Mouse (Mus musculus) heart, adult 9 months (tissue): ENCODE data around the gene Ilk.
"Not testable (repeated sequence)": the region's sequence is repeated elsewhere in the genome, so short reads cannot be mapped to it uniquely, and the experiment has no call there.

ENCODE experiments used
- DNase-seq, 2 experiments: peaks; one replicate each; pipeline ENCODE4 v3.0.0; 2022; ENCODE audit warnings: low spot score in 2 of 2

Ilk gene

GRCm38 (mm10) chr7:105743246-105743925 is 7.0 kb downstream of the Ilk start:
- DNase-seq, result not testable (repeated sequence)

- DNase-seq, result peak; percentile 85 to 86
Observed at GRCm38 (mm10) chr7:105743926-105744590, 7.7 kb downstream of the Ilk start, which contains the start of gene Taf10. Gene Taf10, minus strand, starts transcription at chr7:105744361.

DNA sequence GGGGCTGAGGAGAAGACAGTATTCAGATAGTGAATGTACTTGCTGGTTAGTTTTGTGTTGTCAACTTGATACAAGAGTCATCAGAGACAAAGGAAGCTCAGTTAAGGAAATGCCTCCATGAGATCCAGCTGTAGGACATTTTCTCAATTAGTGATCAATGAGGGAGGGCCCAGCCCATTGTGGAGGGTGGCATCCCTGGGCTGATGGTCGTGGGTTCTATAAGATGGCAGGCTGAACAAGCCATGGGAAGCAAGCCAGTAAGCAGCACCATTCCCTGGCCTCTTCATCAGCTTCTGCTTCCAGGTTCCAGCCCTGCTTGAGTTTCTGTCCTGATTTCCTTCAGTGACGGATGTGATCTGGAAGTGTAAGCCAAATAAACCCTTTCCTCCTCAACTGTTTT is 11.4 kb downstream of the Ilk start:
- DNase-seq, result no peak

DNA sequence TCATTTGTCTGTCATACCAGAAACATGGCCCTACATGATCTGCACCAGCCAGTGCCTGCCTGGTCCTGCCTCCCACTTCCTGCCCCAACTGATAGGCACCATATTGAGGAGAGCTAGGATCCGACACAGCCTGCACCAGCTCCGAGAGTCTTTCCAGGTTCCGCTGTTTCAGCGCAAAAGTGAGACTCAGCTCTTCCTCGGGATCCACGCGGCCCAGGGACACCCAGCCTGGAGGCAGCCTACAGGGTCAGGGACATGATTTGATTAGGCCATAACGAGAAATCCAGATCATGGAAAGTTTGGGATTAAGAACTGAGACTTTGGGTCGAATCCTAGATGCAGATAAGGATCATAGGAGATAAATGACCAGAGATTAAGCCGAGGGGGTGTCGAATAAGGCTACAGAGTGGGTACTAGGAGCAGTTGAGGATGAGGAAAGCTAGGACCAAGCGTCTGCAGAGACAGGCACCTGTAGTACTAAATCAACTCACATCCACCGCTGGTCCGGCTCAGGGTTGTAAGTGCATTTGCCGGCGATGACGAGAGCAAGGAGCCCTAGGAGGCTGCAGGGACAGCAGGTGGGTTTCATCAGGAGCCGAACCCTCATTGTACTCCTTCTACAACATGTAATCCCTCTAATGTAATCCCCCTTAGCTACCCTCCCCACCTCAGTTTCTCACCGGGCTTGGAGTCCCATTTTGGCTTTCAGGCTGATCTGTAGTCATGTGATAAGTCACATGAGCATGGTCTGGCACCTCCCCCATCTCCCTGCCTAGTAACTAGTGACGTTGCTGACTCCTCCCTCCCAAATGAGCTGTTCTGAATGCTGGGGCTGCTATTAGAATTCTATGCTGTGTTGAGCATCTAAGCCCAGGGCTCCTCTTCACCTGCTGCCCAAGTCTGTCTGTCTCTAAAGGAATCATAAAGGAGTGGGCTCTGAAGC is 15.4 kb downstream of the Ilk start, which contains the start of gene Tpp1:
Tpp1 (minus strand) TSS at position 745 of the 943 bp plus-strand sequence.
- peak; percentile 92 to 95 for DNase-seq

GRCm38 (mm10) chr7:105752716-105753115 is 16.3 kb downstream of the Ilk start:
- no peak for DNase-seq

DNA sequence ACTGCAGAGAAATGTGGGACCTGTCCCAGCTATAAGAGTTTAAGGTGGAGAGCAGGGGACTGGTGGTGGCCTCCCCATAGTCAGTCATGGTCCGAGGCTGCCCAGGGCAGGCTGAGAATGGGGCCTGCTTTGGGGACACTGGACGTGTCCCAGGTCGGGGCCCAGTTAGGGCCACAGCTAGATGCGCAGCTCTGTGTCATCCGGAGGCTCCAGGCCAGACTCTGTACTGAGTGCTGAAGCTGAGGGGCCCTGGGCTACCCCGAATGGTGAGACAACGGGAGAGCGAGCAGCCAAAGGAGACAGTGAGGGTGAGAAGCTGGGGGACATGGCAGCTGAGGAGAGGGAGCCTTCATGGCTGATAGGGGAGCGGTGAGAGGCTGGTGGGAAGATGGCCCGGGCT is 16.9 kb downstream of the Ilk start:
- no peak for DNase-seq

DNA sequence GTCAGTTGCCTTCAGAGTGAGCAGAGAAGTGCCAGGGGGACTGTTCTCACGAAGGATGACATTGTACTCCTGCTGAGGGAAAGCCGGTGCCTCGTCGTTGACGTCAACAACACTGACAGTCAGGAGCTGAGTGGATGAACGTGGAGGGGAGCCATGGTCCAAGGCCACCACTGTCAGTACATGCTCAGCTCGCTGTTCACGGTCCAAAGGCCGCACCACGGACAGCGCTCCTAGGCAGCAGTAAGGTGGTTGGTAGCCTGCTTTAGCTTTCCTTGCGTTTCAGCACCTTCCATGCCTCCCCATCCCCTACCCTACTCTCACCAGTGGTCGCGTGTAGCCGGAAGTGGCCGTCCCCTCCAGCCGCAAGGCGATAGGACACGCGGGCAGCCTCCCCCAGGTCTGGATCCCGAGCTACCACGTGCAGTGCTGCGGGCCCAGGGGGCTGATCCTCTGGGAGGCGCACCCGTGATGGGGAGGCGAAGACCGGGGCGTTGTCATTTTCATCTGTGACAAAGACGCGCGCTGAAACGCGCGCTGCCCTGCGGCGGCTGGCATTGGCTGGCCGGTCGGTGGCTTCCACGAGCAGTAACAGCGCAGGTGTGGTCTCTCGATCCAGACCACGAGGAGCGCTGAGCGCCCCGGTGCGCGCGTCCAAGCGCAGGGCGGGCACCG is 25.6 kb downstream of the Ilk start:
- no peak for DNase-seq

DNA sequence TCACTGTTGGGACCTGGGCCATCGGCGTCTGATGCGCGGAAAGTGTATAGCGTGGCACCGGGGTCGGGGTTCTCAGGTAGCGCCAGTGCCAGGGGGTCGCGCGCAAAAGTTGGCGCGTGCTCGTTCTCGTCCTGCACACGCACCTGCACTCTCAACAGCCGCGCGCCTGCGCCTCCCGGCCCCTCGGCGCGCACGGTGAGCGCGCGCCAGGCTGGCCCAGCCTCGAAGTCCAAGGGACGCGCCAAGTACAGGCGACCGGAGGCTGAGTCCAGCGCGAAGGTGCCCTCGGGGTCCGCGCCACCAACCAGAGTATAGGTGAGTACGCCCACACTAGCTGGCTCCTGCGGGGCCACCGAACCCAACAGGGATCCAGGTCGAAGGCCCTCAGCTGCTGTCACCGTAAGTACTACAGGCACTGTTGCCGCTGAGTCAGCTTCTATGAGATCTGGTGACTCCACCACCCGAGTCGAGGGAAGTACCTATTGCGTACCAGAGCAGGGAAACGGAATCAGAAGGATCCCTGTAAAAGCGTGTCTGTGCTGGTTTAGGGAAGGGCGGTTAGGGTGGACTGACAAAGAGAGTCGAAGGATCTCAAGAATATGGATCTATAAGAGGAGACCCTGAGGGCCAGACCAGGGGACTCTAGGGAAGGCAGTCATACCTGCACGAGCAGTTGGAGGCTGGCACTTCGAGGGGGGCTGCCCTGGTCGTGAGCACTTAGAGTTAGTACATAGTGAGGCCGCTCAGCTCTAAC is 26.3 kb downstream of the Ilk start:
- DNase-seq, result no peak

- DNase-seq, result no peak
Observed at GRCm38 (mm10) chr7:105764331-105764730, 27.9 kb downstream of the Ilk start.

GRCm38 (mm10) chr7:105767729-105768165 is 31.4 kb downstream of the Ilk start:
- peak; percentile 36 to 55 for DNase-seq

DNA sequence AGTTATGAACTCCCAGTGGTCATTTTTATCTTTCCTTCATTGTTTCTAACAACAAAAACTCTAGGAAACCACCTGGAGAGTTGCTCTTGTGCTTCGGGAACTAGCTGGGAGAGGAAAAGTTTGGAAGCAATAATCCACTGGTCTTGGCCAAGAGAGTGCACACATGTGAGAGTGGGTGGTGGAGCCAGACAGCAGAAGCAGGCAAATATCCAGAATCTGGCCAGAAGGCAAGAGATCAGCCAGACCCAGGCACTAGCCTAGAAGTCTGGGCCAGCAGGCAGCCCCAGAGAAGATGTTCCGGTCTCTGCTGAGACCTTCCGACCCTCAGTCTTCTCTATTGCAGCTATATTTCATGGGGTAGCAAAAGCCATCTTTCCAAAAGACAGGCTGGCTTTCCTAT is 33.6 kb downstream of the Ilk start:
- DNase-seq, result peak; percentile 46 to 61

GRCm38 (mm10) chr7:105772331-105772730 is 35.9 kb downstream of the Ilk start:
- no peak for DNase-seq

DNA sequence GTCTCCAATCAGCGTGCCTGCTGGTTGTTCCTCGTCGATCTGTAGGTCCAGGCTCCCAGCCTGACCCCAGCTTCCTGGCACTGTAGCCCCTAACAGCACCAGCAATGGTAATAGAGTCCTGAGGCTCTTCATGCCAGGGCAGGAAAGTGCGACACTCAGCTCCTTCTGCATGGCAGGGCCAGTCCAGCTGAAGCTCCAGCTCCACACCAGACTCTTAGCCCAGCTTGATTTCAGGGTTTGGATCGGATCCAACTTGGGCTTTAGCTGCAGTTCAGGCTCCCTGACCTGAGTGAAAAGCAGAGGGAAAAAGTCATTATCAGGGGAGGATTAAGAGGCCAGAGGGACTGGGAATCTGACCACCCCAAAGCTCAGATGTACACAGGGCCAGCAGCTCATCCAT is 36.6 kb downstream of the Ilk start:
- no peak for DNase-seq

GRCm38 (mm10) chr7:105774661-105775060 is 38.3 kb downstream of the Ilk start:
- no peak for DNase-seq

DNA sequence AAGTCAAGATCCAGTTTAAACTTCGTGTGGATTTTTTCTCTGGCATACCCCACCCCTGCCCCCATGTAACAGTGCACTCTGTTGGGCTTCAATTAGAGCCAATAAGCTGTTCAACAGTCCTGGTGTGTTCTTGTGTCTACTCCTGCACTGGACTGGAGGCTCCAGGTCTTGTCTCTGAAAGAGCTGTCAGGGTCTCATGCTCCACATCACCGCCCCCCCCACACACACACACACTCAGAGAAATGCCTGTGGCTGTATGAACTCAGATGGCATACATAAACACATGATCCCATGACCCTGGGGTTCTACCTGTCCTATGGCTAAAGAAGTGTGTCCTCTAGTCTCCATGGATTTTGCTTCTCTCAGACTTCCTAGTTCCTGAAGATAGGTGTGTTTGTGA is 39.6 kb downstream of the Ilk start:
- no peak for DNase-seq

DNA sequence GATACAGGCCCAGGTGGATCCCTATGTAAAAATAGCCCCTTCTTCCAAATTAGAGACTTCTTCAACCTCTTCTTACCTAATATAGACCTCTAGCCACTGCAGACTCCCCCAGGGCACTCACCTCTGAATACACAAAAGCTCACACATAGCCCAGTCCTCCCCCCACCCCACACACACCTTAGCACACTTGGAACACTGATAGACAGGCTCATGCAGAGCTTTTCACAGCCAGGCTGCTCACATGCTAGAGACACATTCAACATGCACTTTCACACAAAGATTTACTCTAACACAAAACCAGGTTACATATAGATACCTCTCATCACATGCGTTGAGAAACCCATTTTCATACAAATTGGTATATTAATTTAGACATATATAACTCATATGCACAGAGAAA is 40.9 kb downstream of the Ilk start:
- no peak for DNase-seq

- DNase-seq, result peak; percentile 87 to 88
Observed at GRCm38 (mm10) chr7:105777797-105778552, 41.6 kb downstream of the Ilk start.

- peak; percentile 52 to 68 for DNase-seq
Observed at GRCm38 (mm10) chr7:105778553-105779265, 42.3 kb downstream of the Ilk start.

DNA sequence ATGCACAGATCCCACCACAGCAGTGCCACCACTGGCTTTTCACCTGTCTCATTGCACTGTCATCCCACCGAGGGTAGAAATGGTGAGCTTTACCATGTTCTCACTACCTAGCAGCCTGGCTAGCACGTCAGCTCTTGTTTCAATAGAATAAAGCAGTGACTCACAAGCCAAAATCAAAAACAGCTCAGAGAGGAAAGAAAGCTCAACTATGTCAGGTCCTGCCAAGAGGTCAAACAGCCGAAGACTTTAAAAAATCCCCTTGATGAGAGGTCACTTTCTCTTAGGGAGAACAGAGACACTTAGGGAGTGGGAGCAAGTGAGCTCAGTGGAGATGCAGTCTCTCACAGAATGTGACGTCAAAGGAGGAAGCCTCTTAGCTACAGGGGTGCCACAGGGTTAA is 47.5 kb downstream of the Ilk start:
- DNase-seq, result no peak
